Mouse (Mus musculus): ENCODE data around the gene Polrmt.

GRCm38 (mm10) chr10:79707759-79708158 is 38.6 kb downstream of the Polrmt start:
- TF ChIP-seq POLR2A (IDR thresholded peaks at IDR 0.05; ENCODE audit: low read depth, low read length), result no peak
- TF ChIP-seq CTCF (conservative IDR thresholded peaks at IDR 0.05; ENCODE audit: insufficient read depth, insufficient read length, low read depth, low read length), result no peak

Data from kidney, adult 2 months (tissue).